Mouse (Mus musculus): ENCODE data around the gene Scube3.

- TF ChIP-seq CTCF (IDR thresholded peaks at IDR 0.05; ENCODE audit: borderline replicate concordance, insufficient read depth, low read length) (no peak), POLR2A (IDR thresholded peaks at IDR 0.05; ENCODE audit: low read depth, low read length) (no peak)
Measured at GRCm38 (mm10) chr17:28192754-28193153, 50.8 kb downstream of the Scube3 start.
